Mouse (Mus musculus) cerebellum, postnatal 14 days (tissue): ENCODE data around the gene Agl.
A peak's percentile ranks its signal among the peaks of the same experiment; 100 is the strongest.

Source experiments
- DNase-seq, 2 experiments: peaks; one replicate each; pipeline ENCODE4 v3.0.0; 2021; ENCODE audit warnings: mixed read lengths in 2 of 2

Agl gene

DNA sequence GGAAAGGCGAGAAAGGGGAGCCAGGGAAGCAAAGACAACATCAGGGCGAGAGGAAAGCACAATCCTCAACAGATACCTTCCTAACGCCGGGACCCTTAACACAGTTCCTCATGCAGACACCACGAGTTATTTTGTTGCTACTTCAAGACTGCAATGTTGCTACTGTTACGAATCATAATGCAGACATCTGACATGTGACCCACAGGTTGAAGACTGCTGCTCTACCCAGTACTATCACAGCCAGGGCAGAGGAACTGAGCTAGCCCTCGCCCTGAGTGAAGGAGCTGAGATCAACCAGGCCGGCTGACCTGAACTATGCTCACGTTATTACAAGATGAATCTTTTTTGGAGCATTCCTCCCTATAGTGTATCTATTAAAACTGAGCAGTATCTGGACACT is 67.0 kb downstream of the Agl start:
- no peak for DNase-seq

- no peak for DNase-seq
These were observed 67.9 kb downstream of the Agl start for GRCm38 (mm10) chr3:116740106-116740505.

- DNase-seq, result no peak
These were observed 70.6 kb downstream of the Agl start for GRCm38 (mm10) chr3:116737326-116737731.

DNA sequence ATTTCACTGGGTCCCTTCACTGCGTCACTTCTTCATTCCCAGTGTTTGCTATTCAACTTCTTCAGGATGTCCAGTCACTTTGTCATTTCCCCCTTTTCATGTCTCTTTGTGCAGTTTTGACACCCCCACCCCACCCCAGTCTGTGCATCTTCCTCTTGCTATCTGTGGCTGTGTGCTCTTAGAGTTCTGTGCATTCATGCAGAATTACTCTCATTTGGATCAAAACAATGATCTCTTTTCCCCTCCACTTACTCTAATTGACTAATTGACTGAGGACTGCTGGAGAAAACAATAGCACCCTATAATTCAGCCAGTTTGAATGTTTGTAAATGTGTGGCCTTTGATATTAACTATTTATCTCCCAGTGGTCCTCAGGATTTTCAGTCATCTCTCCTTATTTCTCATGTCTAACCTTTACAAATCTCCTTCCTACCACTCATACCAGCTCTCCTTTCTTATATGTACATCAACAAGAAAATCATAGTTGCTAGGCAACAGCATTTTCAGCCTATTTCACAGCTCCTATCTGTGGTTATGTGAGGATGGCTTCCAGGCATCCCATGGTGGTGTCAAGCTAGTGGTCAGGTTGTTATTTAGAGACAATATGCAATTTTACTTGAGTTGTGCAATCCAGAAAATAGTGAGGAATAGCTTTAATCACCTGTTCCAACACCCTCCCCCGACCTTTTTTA is 78.3 kb downstream of the Agl start:
- no peak for DNase-seq

DNA sequence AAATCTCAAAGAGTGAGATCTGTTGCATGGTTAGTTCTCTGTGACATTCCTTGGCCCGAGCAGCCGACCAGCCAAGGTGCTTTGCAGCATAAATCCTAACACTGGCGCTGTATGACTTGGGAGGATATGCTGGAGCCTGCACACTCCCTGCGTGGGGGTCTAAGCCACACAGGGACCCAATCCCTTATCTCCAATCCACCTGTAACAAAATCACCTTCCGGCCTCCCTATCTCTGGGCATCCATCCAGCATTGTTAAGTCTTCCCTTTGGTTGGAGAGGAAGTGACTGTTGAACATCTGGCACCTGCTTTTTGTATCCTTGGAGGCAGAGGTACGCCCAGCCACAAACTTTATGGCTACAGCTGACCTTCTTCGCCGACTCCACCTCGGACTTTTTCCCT is 81.2 kb downstream of the Agl start:
- DNase-seq, result no peak

DNA sequence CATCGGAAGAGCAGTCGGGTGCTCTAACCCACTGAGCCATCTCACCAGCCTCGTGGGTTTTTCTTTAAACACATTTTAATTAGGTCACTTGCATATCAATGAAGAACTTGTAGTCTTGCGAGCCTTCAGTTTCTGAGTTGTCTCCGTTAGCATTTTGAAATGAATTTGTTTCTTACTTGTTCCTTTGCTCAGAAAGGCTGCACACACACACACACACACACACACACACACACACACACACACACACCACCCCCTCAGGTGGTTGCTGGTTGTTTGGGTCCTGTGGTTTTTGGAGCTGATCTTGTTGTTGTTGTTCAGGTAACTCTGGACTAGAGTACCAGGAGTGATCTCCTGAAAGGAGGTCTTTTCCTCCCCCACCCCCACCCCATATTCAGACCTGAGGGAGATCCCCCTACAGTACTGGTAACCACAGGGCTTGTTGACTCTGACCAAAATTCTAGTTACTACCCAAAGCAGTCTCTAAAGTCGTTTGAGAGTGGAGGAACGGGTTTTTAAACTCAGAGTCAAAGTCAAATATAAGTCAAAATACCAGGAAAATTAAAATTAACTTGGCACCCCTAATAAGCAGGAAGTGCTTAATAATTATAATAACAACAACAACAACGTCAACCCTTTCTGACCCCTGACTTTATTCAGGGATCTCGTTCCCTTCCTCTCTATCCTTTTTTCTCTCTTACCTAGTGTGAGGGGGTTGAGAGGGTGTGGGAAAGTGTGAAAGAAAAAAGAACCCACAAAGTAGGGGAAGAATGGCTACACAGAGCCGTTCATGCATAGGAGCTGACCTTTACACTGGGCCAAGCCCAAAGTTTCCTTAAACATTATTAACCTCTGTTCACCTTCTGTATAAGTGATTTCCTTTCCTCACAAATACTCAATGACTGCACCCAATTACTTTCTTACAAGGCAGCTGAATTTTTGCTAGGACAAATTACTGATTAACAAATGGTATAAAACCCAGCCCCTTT is 84.2 kb downstream of the Agl start:
- no peak for DNase-seq

GRCm38 (mm10) chr3:116722980-116723379 is 85.0 kb downstream of the Agl start:
- DNase-seq, result no peak

DNA sequence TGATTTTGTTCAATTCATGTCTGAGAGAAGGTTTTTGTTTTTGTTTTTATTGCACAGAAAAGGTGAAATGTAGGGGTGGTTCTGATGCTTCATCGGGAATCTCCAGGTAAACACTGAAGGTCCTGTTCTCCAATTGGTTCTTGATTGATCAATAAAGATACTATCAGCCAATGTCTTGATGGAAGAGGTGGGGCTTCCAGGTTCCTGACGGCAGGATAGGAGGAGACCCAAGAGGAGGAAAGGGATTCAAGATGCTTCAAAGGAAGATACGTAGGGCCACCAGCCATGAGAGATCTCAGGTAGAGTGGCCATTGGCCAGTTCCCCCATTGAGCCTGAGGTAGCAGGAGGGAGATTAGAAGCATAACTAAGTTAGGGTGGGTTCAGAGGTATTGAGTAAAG is 89.0 kb downstream of the Agl start:
- DNase-seq, result no peak

DNA sequence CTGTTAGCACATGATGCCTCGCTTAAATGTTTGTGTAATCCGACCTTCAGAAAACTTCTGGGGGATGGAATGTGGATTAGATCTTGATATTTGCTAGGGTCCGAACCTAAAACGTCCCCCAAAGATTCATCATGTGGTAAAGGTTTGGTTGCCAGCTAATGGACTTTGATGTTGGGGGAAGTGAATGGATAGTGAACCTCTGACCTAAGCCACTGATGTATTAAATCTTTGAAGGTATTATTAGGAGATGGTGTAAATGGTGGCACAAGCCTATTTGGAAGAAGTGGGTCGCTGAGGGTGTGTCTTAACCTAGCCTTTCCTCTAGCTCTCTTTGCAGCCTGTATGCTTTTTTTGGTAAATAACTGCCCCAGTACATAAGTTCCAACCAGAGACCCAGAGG is 94.9 kb downstream of the Agl start:
- peak in 1 of 2 experiments; percentile 9 for DNase-seq

DNA sequence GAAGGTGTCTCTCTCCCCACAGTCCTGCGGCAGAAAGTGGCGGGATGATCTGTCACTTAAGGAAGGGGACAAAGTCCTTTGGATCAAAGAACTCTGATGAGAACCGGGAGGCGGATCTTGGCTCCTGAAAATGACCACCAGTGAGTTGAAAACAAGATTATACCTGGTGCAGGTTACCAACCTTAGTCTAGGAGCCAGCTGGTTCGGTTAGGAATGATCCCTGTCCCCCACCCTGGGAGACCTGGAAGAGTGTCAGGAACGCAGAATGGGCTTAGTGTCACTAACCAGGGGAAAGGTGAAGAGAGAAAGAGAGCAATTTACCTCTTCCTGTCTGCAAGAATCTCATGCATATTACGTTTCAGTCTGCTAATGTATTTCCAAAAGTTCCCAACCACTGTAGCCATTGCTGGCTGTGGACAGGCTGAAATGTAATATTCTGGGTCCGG is 95.5 kb downstream of the Agl start, which contains the start of gene Slc35a3:
TSS of gene Slc35a3 (minus strand) at position 396 of the 446 bp plus-strand sequence.
- peak in 1 of 2 experiments; percentile 67 for DNase-seq

- DNase-seq, result peak; percentile 89 to 92
These were observed 96.1 kb downstream of the Agl start for GRCm38 (mm10) chr3:116711624-116712435.

GRCm38 (mm10) chr3:116710941-116711340 is 97.0 kb downstream of the Agl start:
- DNase-seq, result no peak

DNA sequence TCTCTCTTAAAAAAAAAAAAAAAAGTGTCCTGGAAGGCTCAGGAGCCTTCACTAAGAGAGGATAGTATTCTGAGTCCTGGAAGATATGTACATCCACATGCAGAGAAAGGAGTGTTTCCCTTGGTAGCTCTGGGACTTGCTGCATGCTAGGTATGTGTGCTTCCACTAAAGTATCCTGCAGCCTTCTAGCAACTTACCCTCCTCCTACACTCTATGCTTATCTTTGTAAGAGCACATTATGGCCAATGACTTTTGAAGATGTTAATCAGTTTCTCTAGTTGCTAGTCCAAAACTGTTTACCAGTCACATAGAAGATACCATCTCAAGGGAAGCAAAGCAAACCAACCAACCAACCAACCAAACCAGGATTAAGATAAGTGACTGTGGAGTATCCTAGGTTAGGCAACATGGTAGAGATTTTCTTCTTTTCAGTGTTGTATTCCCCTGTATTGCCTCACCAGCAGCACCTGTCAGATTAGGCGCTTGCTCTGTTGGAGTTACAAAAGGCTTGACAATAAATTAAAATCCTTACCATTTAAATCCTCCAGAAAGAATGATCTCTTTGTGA is 102.2 kb downstream of the Agl start:
- no peak for DNase-seq

DNA sequence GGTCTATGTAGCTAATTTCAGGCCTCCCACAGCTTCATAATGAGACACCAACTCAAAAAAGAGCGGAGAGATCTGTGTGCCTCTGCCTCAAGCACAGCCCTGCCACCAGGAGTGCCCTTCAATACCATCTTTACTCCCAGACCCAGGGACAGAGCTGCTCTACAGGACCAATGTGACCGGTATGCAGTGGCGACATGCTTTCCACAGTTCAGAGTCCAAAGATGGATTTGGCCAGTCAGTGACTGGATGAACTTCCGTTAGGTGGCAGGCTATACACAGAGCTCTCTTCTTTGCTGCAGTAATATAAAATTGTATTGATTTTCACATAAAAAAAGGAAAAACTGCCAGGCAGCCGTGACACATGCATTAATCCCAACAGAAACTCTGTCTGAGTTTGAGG is 104.1 kb downstream of the Agl start:
- DNase-seq, result no peak

DNA sequence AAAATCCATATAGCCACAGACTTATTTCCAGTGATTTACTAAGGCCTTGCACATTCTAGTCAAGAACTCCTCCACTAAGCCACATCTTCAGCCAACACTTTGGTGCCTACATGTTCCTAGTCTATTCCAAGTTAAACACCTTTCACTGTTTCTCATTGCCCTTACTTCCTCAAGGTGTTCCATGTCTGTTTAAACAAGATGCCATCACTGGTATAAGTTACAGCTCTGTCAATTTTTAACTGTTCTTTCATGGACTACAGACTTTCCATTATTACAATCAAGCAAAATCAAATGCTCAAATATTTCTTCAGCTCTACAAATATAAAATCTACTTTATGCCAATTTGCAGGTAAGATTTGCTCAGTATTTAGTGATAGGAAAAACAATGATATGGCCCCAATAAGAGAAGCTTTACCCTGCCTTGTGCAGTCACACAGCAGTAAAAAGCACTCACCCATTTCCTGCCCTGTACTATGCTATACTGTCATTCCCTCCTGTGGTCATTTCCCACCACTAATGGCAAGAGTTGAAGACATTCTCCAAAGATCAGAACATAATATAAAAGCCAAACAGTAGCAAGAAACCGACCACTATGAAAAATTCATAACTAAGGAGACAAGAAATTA is 105.2 kb downstream of the Agl start:
- DNase-seq, result no peak

- no peak for DNase-seq
These were observed 106.4 kb downstream of the Agl start for GRCm38 (mm10) chr3:116701601-116702000.

DNA sequence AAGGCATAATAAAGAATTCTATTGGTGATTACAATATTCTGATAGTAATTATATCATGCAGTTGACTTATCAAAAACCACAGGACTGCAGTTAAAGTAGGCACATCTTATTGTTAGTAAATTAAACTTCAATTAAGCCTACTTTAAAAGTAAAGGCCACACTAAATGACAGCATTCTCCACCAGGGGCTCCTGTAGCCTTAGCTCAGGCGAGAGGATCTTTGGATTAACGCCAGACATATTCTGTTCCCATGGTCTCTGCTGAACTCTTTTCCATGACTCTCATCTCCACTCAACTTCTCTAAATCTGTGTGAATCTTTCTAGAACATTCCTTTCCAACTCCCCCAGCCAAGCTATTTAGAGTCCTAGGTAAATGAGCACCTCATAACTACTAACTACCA is 109.2 kb downstream of the Agl start:
- peak in 1 of 2 experiments; percentile 13 for DNase-seq

GRCm38 (mm10) chr3:116695666-116695985 is 112.3 kb downstream of the Agl start:
- DNase-seq, result no peak

DNA sequence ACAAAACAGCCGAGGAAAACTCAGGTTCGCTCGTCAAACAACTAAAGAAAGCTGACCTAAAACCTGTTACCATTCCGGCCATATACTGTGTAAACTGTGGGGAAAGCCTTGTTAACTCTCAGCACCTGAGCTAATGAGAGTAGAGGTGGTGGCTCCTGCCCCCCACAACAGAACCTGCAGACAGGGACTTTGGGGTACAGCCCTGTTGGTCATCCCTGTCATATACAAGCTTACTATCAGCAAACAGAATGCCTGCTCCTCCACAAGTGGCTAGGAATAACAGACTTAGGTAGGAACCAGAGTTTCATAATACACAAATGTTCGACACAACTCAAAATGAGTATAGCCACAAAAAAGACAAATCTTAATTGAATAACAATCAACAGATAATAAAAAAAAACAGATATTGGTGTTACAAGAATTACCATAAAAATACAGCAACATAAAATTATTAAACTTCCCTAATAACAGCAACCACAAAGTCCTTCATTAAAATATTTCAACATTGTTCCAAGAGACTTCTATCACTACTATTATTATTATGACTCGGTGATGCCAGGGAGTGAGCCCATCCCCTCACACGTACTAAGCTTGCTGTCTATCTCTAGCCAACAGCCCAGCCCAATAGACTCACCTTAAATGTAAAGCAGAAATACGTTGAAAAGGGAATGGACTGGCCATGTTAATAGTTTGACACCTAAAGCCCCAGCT is 112.9 kb downstream of the Agl start:
- no peak for DNase-seq

GRCm38 (mm10) chr3:116694312-116694711 is 113.7 kb downstream of the Agl start:
- DNase-seq, result no peak
